11 mouse cellular contexts compared by ENCODE assay signal in the genomic region with DNA sequence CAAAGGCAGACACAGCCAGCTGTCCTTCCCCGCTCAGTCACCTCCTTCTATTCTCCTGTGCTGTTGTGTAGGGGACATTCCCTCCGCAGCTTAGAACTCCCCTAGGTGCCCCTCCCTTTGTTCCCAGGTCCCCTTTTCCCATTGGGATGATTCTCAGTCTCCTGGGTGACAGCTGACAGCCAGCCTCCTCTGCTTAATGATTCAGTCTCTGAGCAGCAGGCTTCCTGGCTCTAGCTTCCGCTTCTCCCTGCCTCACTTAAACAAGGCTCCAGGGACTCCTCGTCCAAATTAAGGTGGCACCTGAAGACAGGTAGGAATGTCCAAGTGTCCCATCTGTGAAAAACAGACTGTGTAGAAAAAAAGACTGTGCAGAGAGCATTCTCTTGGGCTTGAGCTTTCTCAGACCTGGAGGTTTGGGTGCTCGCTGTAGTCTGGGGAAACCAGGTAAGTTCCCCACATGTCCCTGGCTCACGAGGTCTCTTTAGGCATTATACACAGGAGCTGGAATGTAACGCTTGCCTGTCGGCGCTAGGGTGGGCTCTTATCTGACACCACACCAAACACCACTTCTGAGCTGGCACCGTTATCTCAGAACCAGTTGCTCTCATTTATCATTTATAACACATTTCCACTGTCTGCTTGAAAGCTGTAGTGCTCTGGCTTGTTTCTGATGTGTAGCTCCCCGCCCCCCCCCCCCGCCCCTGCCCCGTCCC. TPM values are rescaled to one million over a fixed set of nuclear protein-coding genes. Genes with fewer than 3 reads are reported as not detected.
DNase-seq lines count a peak whose midpoint lies in the region; ATAC-seq lines count a peak whose summit lies in the region.
"Had no signal": no experiment of that assay in that cellular context is flagged by ENCODE, and none has a peak within 500 bp of the region (broad histone marks: within the 10 kb centered on the region; RNA-seq: fewer than 3 reads in every experiment).

No protein-coding gene starts in this region.

- 0 out of 2 replicates have a peak overlapping the region, but pooled peaks have one; percentile 4 for H3K4me2 ChIP-seq in heart, embryonic 12.5 days
- no peak overlapping the region for H3K4me2 ChIP-seq in hindbrain, embryonic 11.5 days (replicated peaks; ENCODE audit: low read depth, low read length)
- no peak overlapping the region for H3K4me2 ChIP-seq in midbrain, embryonic 11.5 days
- H3K4me2 ChIP-seq in kidney, embryonic 16.5 days (replicated peaks; ENCODE audit: low read depth, low read length): no peak overlapping the region

- 11% methylated on average over 13 of the region's 13 CpGs for WGBS in heart, embryonic 12.5 days
- 52% methylated on average over 13 of the region's 13 CpGs for WGBS in hindbrain, embryonic 11.5 days
- 51% methylated on average over 13 of the region's 13 CpGs for WGBS in midbrain, embryonic 11.5 days
- 57% methylated on average over 13 of the region's 13 CpGs for WGBS in kidney, embryonic 16.5 days

- H3K9me3 ChIP-seq in heart, embryonic 12.5 days (replicated peaks): peaks cover 6% of the 10 kb centered on the region; the same call in 1 of the 2 replicates
- no peaks in the 10 kb centered on the region for H3K9me3 ChIP-seq in hindbrain, embryonic 11.5 days (ENCODE audit: control insufficient read depth, low read length)
- no peaks in the 10 kb centered on the region for H3K9me3 ChIP-seq in midbrain, embryonic 11.5 days (ENCODE audit: control insufficient read depth, low read length)
- no peaks in the 10 kb centered on the region for H3K9me3 ChIP-seq in kidney, embryonic 16.5 days (ENCODE audit: low read length)

- peaks cover 15% of the 10 kb centered on the region for H3K27me3 ChIP-seq in heart, embryonic 12.5 days (replicated peaks)
- H3K27me3 ChIP-seq in hindbrain, embryonic 11.5 days (ENCODE audit: control insufficient read depth, insufficient read depth, low read length): no peaks in the 10 kb centered on the region
- no peaks in the 10 kb centered on the region for H3K27me3 ChIP-seq in midbrain, embryonic 11.5 days (ENCODE audit: control insufficient read depth, insufficient read depth, low read length)
- no peaks in the 10 kb centered on the region for H3K27me3 ChIP-seq in kidney, embryonic 16.5 days (ENCODE audit: insufficient read depth, low read length)

- no peak overlapping the region for H3K9ac ChIP-seq in heart, embryonic 12.5 days
- H3K9ac ChIP-seq in hindbrain, embryonic 11.5 days (ENCODE audit: low read depth, low read length): no peak overlapping the region
- no peak overlapping the region for H3K9ac ChIP-seq in midbrain, embryonic 11.5 days (ENCODE audit: low read length)
- H3K9ac ChIP-seq in kidney, embryonic 16.5 days (replicated peaks; ENCODE audit: low read length): no peak overlapping the region

- no peak overlapping the region for H3K4me3 ChIP-seq in heart, embryonic 12.5 days
- no peak overlapping the region for H3K4me3 ChIP-seq in hindbrain, embryonic 11.5 days (ENCODE audit: low read depth, low read length)
- H3K4me3 ChIP-seq in midbrain, embryonic 11.5 days (ENCODE audit: low read depth, low read length): no peak overlapping the region
- no peak overlapping the region for H3K4me3 ChIP-seq in kidney, embryonic 16.5 days (ENCODE audit: low read length)

- H3K36me3 ChIP-seq in heart, embryonic 12.5 days: peaks cover 3% of the 10 kb centered on the region; the same call in 1 of the 2 replicates
- H3K36me3 ChIP-seq in hindbrain, embryonic 11.5 days (ENCODE audit: control insufficient read depth, insufficient read depth, low read length): no peaks in the 10 kb centered on the region
- H3K36me3 ChIP-seq in midbrain, embryonic 11.5 days (ENCODE audit: control insufficient read depth, insufficient read depth, low read length): no peaks in the 10 kb centered on the region
- no peaks in the 10 kb centered on the region for H3K36me3 ChIP-seq in kidney, embryonic 16.5 days (ENCODE audit: insufficient read depth, low read length)

- peak; percentile 46; the same call in 1 of the 2 replicates for ATAC-seq in heart, embryonic 12.5 days (ENCODE audit: insufficient number of reproducible peaks, low FRiP score)
- ATAC-seq in hindbrain, embryonic 11.5 days (ENCODE audit: low FRiP score): no peak
- no peak for ATAC-seq in midbrain, embryonic 11.5 days (ENCODE audit: low FRiP score)
- ATAC-seq in kidney, embryonic 16.5 days (ENCODE audit: low FRiP score, low TSS enrichment): no peak

- peaks cover 46% of the 10 kb centered on the region for H3K4me1 ChIP-seq in heart, embryonic 12.5 days (replicated peaks)
- peaks cover 7% of the 10 kb centered on the region; the same call in 1 of the 2 replicates for H3K4me1 ChIP-seq in hindbrain, embryonic 11.5 days (replicated peaks; ENCODE audit: control insufficient read depth, insufficient read depth, low read length)
- H3K4me1 ChIP-seq in midbrain, embryonic 11.5 days (ENCODE audit: control insufficient read depth, insufficient read depth, low read length): peaks cover 24% of the 10 kb centered on the region
- peaks cover 21% of the 10 kb centered on the region for H3K4me1 ChIP-seq in kidney, embryonic 16.5 days (ENCODE audit: insufficient read depth, low read length)

- H3K27ac ChIP-seq in heart, embryonic 12.5 days (ENCODE audit: poor library complexity, severe bottlenecking): no peak overlapping the region
- peak overlapping the region; percentile 49; the same call in 1 of the 2 replicates for H3K27ac ChIP-seq in hindbrain, embryonic 11.5 days (ENCODE audit: low read depth, low read length)
- no peak overlapping the region for H3K27ac ChIP-seq in midbrain, embryonic 11.5 days (ENCODE audit: low read depth, low read length)
- no peak overlapping the region for H3K27ac ChIP-seq in kidney, embryonic 16.5 days (ENCODE audit: low read length)

- DNase-seq in heart, adult 11 months: no peak
- DNase-seq in brain, adult 2 months (ENCODE audit: low read depth, low spot score): peak; percentile 56
- DNase-seq in hindbrain, embryonic 11.5 days (ENCODE audit: low spot score): no peak
- peak; percentile 83 for DNase-seq in midbrain, embryonic 11.5 days (ENCODE audit: low spot score, missing footprints)
- DNase-seq in left cerebral cortex, adult 8-10 months (ENCODE audit: low spot score in 2 of 2): no peak
- DNase-seq in lung, postnatal 10 days: no peak
- DNase-seq: lung, postnatal 14 days had no signal

RNA-seq across cellular contexts. Expression of a gene that starts 33.7 kb away (rescaled TPM):
- polyA plus RNA-seq in heart, embryonic 12.5 days (2016; fragmentation: Nextera tagmentation; extraction: Ambion mirVana): 5.5 and 6.6 TPM in 2 replicates
- polyA plus RNA-seq in hindbrain, embryonic 11.5 days (2014; fragmentation: Nextera tagmentation; extraction: Ambion mirVana): 9.7 and 10.5 TPM in 2 replicates
- polyA plus RNA-seq in midbrain, embryonic 11.5 days (2014; fragmentation: Nextera tagmentation; extraction: Ambion mirVana): 10.4 TPM in 2 replicates
- 8.5 and 9.2 TPM in 2 replicates for polyA plus RNA-seq in kidney, embryonic 16.5 days (2015; fragmentation: Nextera tagmentation; extraction: Ambion mirVana)
- 10 to 100 TPM; 83.1 to 94.3 (median 83.4) TPM for total RNA-seq in left cerebral cortex, adult 8-10 months (2022)

RNA-seq across cellular contexts. Expression of a gene that starts 38.3 kb away (rescaled TPM):
- not detected in 2 replicates for polyA plus RNA-seq in heart, embryonic 12.5 days (2016; fragmentation: Nextera tagmentation; extraction: Ambion mirVana)
- polyA plus RNA-seq in hindbrain, embryonic 11.5 days (2014; fragmentation: Nextera tagmentation; extraction: Ambion mirVana): 0.35 and 0.79 TPM in 2 replicates
- polyA plus RNA-seq in midbrain, embryonic 11.5 days (2014; fragmentation: Nextera tagmentation; extraction: Ambion mirVana): 0.50 and 1.7 TPM in 2 replicates
- 0.36 and 0.41 TPM in 2 replicates for polyA plus RNA-seq in kidney, embryonic 16.5 days (2015; fragmentation: Nextera tagmentation; extraction: Ambion mirVana)
- not detected for total RNA-seq in left cerebral cortex, adult 8-10 months (2022)
- total RNA-seq: layer of hippocampus, adult 8-10 months had no signal
- polyA plus RNA-seq: heart, postnatal 0 days had no signal

RNA-seq across cellular contexts. Expression of a gene that starts 52.9 kb away (rescaled TPM):
- not detected in 2 replicates for polyA plus RNA-seq in heart, embryonic 12.5 days (2016; fragmentation: Nextera tagmentation; extraction: Ambion mirVana)
- not detected in 2 replicates for polyA plus RNA-seq in hindbrain, embryonic 11.5 days (2014; fragmentation: Nextera tagmentation; extraction: Ambion mirVana)
- not detected in 2 replicates for polyA plus RNA-seq in midbrain, embryonic 11.5 days (2014; fragmentation: Nextera tagmentation; extraction: Ambion mirVana)
- 2.1 and 2.3 TPM in 2 replicates for polyA plus RNA-seq in kidney, embryonic 16.5 days (2015; fragmentation: Nextera tagmentation; extraction: Ambion mirVana)
- not detected for total RNA-seq in left cerebral cortex, adult 8-10 months (2022)
- total RNA-seq: layer of hippocampus, adult 8-10 months had no signal
- polyA plus RNA-seq: heart, postnatal 0 days had no signal

Comparison
In these comparisons a context has a peak if more than half of its experiments do, and no peak if none do; other contexts are left out.
1. DNase-seq: peak in brain, adult 2 months (single experiment) and midbrain, embryonic 11.5 days (single experiment); none in heart, adult 11 months (single experiment), hindbrain, embryonic 11.5 days (single experiment), left cerebral cortex, adult 8-10 months (0 of 2) and lung, postnatal 10 days (single experiment).